Mouse (Mus musculus) CH12F3 (cell line): ENCODE data around the gene Mup10.
"Not testable (repeated sequence)": the region's sequence is repeated elsewhere in the genome, so short reads cannot be mapped to it uniquely, and the experiment has no call there.

Experiments used
- in situ Hi-C: fragments of 300-500 bp; cut with MboI; formaldehyde crosslinking; loops from 2 replicates; pipeline ENCODE4 v1.14.3; 2020; ENCODE audit warnings: low sequenced_read_pairs

The Mup10 gene

GRCm38 (mm10) chr4:60582099-60582498, at the start of gene Mup10:
Gene Mup10 (minus strand): TSS chr4:60582199.
- in situ Hi-C loops, result not testable (repeated sequence)
